Comparison of ENCODE assay signal across 21 mouse cellular contexts in the genomic region with DNA sequence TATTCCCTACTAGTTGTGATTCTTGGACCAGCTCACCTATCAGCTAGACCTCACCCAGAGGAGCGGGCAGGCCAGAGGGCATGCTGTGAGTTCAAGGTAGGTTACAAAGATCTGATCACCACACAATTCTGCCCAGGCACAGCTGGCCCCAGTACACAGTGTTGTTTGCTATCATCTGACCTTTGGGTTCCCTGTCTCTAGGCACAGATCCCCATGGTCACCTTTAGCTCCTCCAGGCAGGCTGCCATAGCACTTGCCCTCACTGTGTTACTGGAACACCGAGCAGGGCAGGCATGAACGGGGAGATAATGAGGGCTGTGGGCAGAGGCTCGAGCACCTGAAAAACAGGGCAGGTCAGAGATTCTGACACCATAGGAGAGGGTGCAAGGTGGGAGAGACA. TPM values are rescaled to one million over a fixed set of nuclear protein-coding genes. Genes with fewer than 3 reads are reported as not detected.
DNase-seq lines count a peak whose midpoint lies in the region; ATAC-seq lines count a peak whose summit lies in the region.
"Had no signal": no experiment of that assay in that cellular context is flagged by ENCODE, and none has a peak within 500 bp of the region (broad histone marks: within the 10 kb centered on the region; RNA-seq: fewer than 3 reads in every experiment).

No protein-coding gene starts in this region.

- no peaks in the 10 kb centered on the region for H3K9me3 ChIP-seq in embryonic facial prominence, embryonic 15.5 days (replicated peaks)
- no peaks in the 10 kb centered on the region for H3K9me3 ChIP-seq in embryonic facial prominence, embryonic 10.5 days
- H3K9me3 ChIP-seq in intestine, embryonic 16.5 days (ENCODE audit: control insufficient read depth, low read length), result no peaks in the 10 kb centered on the region
- H3K9me3 ChIP-seq in intestine, embryonic 15.5 days, result no peaks in the 10 kb centered on the region
- H3K9me3 ChIP-seq in liver, embryonic 12.5 days (replicated peaks), result no peaks in the 10 kb centered on the region
- H3K9me3 ChIP-seq: embryonic facial prominence, embryonic 13.5 days; hindbrain, embryonic 15.5 days; megakaryocyte, embryonic 14.5 days; midbrain, embryonic 15.5 days had no signal

- 89% methylated on average over 4 of the region's 4 CpGs for WGBS in embryonic facial prominence, embryonic 15.5 days
- 91% methylated on average over 4 of the region's 4 CpGs for WGBS in embryonic facial prominence, embryonic 10.5 days
- WGBS in intestine, embryonic 16.5 days, result 79% methylated on average over 4 of the region's 4 CpGs
- 80% methylated on average over 4 of the region's 4 CpGs for WGBS in intestine, embryonic 15.5 days
- WGBS in liver, embryonic 12.5 days (ENCODE audit: insufficient replicate concordance), result 66% methylated on average over 4 of the region's 4 CpGs

- H3K4me2 ChIP-seq in embryonic facial prominence, embryonic 15.5 days (replicated peaks), result no peak overlapping the region
- H3K4me2 ChIP-seq in intestine, embryonic 16.5 days (ENCODE audit: low read depth, low read length), result no peak overlapping the region
- no peak overlapping the region for H3K4me2 ChIP-seq in intestine, embryonic 15.5 days (replicated peaks)
- no peak overlapping the region for H3K4me2 ChIP-seq in liver, embryonic 12.5 days
- H3K4me2 ChIP-seq: embryonic facial prominence, embryonic 13.5 days; hindbrain, embryonic 15.5 days; midbrain, embryonic 15.5 days had no signal

- H3K9ac ChIP-seq in embryonic facial prominence, embryonic 15.5 days, result no peak overlapping the region
- H3K9ac ChIP-seq in intestine, embryonic 16.5 days (ENCODE audit: low read depth, low read length), result no peak overlapping the region
- H3K9ac ChIP-seq in intestine, embryonic 15.5 days, result no peak overlapping the region
- H3K9ac ChIP-seq in liver, embryonic 12.5 days, result no peak overlapping the region
- H3K9ac ChIP-seq: embryonic facial prominence, embryonic 13.5 days; forebrain, postnatal 0 days; hindbrain, embryonic 15.5 days; midbrain, embryonic 15.5 days had no signal

- no peak for DNase-seq in embryonic facial prominence, embryonic 10.5 days (ENCODE audit: low spot score)
- DNase-seq in right cerebral cortex, postnatal 36 days (ENCODE audit: low spot score in 2 of 2), result no peak
- DNase-seq in retina, embryonic 14.5 days (ENCODE audit: low spot score), result no peak
- DNase-seq: cerebellum, adult 11 months; forebrain, postnatal 0 days; kidney, adult 2 months; kidney, postnatal 10 days; layer of hippocampus, postnatal 36 days; lung, postnatal 14 days; right cerebral cortex, postnatal 25 days; thymus, adult 2 months had no signal

- H3K36me3 ChIP-seq in embryonic facial prominence, embryonic 15.5 days, result peaks cover 29% of the 10 kb centered on the region; the same call in 1 of the 2 replicates
- peaks cover 21% of the 10 kb centered on the region for H3K36me3 ChIP-seq in embryonic facial prominence, embryonic 10.5 days (replicated peaks)
- H3K36me3 ChIP-seq in intestine, embryonic 16.5 days (ENCODE audit: control insufficient read depth, insufficient read depth, low read length), result no peaks in the 10 kb centered on the region
- H3K36me3 ChIP-seq in intestine, embryonic 15.5 days, result no peaks in the 10 kb centered on the region; the same call in 1 of the 2 replicates
- peaks cover 97% of the 10 kb centered on the region for H3K36me3 ChIP-seq in liver, embryonic 12.5 days

- ATAC-seq in embryonic facial prominence, embryonic 15.5 days (ENCODE audit: insufficient number of reproducible peaks, low FRiP score, low TSS enrichment, low read depth), result no peak
- ATAC-seq in intestine, embryonic 16.5 days, result 0 out of 2 replicates have a peak, but pooled peaks have one; percentile 38
- no peak for ATAC-seq in intestine, embryonic 15.5 days
- peak; percentile 48 for ATAC-seq in liver, embryonic 12.5 days
- ATAC-seq: forebrain, postnatal 0 days; midbrain, embryonic 15.5 days had no signal

- H3K27me3 ChIP-seq in embryonic facial prominence, embryonic 15.5 days, result no peaks in the 10 kb centered on the region
- H3K27me3 ChIP-seq in embryonic facial prominence, embryonic 10.5 days (replicated peaks; ENCODE audit: low read depth, poor library complexity, severe bottlenecking), result no peaks in the 10 kb centered on the region
- H3K27me3 ChIP-seq in intestine, embryonic 16.5 days (replicated peaks; ENCODE audit: control insufficient read depth, insufficient read depth, low read length), result no peaks in the 10 kb centered on the region
- H3K27me3 ChIP-seq in intestine, embryonic 15.5 days (replicated peaks), result no peaks in the 10 kb centered on the region
- no peaks in the 10 kb centered on the region for H3K27me3 ChIP-seq in liver, embryonic 12.5 days (replicated peaks)
- H3K27me3 ChIP-seq: CH12.LX; embryonic facial prominence, embryonic 13.5 days; hindbrain, embryonic 15.5 days; megakaryocyte, embryonic 14.5 days; midbrain, embryonic 15.5 days had no signal

- no peak overlapping the region for H3K4me3 ChIP-seq in embryonic facial prominence, embryonic 15.5 days (replicated peaks)
- no peak overlapping the region for H3K4me3 ChIP-seq in embryonic facial prominence, embryonic 10.5 days
- no peak overlapping the region for H3K4me3 ChIP-seq in intestine, embryonic 16.5 days (ENCODE audit: low read length)
- H3K4me3 ChIP-seq in intestine, embryonic 15.5 days (replicated peaks), result no peak overlapping the region
- no peak overlapping the region for H3K4me3 ChIP-seq in liver, embryonic 12.5 days
- H3K4me3 ChIP-seq: embryonic facial prominence, embryonic 13.5 days; hindbrain, embryonic 15.5 days; megakaryocyte, embryonic 14.5 days; midbrain, embryonic 15.5 days; myocyte had no signal

- 0 out of 2 replicates have a peak overlapping the region, but pooled peaks have one; percentile 53 for H3K27ac ChIP-seq in embryonic facial prominence, embryonic 15.5 days (replicated peaks)
- no peak overlapping the region for H3K27ac ChIP-seq in embryonic facial prominence, embryonic 10.5 days (replicated peaks)
- no peak overlapping the region for H3K27ac ChIP-seq in intestine, embryonic 16.5 days (ENCODE audit: low read length)
- no peak overlapping the region for H3K27ac ChIP-seq in intestine, embryonic 15.5 days
- H3K27ac ChIP-seq in liver, embryonic 12.5 days, result peak overlapping the region; percentile 34; the same call in 1 of the 2 replicates
- H3K27ac ChIP-seq: embryonic facial prominence, embryonic 13.5 days; hindbrain, embryonic 15.5 days; midbrain, embryonic 15.5 days had no signal

- 0 out of 2 replicates have a peak, but pooled peaks cover 2% of the 10 kb centered on the region for H3K4me1 ChIP-seq in embryonic facial prominence, embryonic 15.5 days
- no peaks in the 10 kb centered on the region for H3K4me1 ChIP-seq in embryonic facial prominence, embryonic 10.5 days
- no peaks in the 10 kb centered on the region for H3K4me1 ChIP-seq in intestine, embryonic 16.5 days (ENCODE audit: control insufficient read depth, insufficient read depth, low read length)
- H3K4me1 ChIP-seq in intestine, embryonic 15.5 days (replicated peaks), result no peaks in the 10 kb centered on the region
- H3K4me1 ChIP-seq in liver, embryonic 12.5 days, result peaks cover 34% of the 10 kb centered on the region
- H3K4me1 ChIP-seq: hindbrain, embryonic 15.5 days; midbrain, embryonic 15.5 days had no signal

RNA-seq across cellular contexts. Expression of a gene that starts 22.0 kb away (rescaled TPM):
- polyA plus RNA-seq in embryonic facial prominence, embryonic 15.5 days (2015; fragmentation: Nextera tagmentation; extraction: Ambion mirVana), result 43.9 and 47.3 TPM in 2 replicates
- polyA plus RNA-seq in embryonic facial prominence, embryonic 10.5 days (2016; fragmentation: Nextera tagmentation; extraction: Ambion mirVana), result 23.8 and 24.3 TPM in 2 replicates
- polyA plus RNA-seq in intestine, embryonic 16.5 days (2015; fragmentation: Nextera tagmentation; extraction: Ambion mirVana), result 69.8 and 76.5 TPM in 2 replicates
- polyA plus RNA-seq in intestine, embryonic 15.5 days (2015; fragmentation: Nextera tagmentation; extraction: Ambion mirVana), result 52.6 and 62.3 TPM in 2 replicates
- 32.0 and 32.7 TPM in 2 replicates for polyA plus RNA-seq in liver, embryonic 12.5 days (2016; fragmentation: Nextera tagmentation; extraction: Ambion mirVana)

RNA-seq across cellular contexts. Expression of a gene that starts 42.6 kb away (rescaled TPM):
- polyA plus RNA-seq in embryonic facial prominence, embryonic 15.5 days (2015; fragmentation: Nextera tagmentation; extraction: Ambion mirVana), result 60.8 and 67.9 TPM in 2 replicates
- polyA plus RNA-seq in embryonic facial prominence, embryonic 10.5 days (2016; fragmentation: Nextera tagmentation; extraction: Ambion mirVana), result 32.6 and 34.2 TPM in 2 replicates
- 58.2 and 59.2 TPM in 2 replicates for polyA plus RNA-seq in intestine, embryonic 16.5 days (2015; fragmentation: Nextera tagmentation; extraction: Ambion mirVana)
- polyA plus RNA-seq in intestine, embryonic 15.5 days (2015; fragmentation: Nextera tagmentation; extraction: Ambion mirVana), result 60.7 and 67.8 TPM in 2 replicates
- polyA plus RNA-seq in liver, embryonic 12.5 days (2016; fragmentation: Nextera tagmentation; extraction: Ambion mirVana), result 56.1 and 60.9 TPM in 2 replicates

RNA-seq across cellular contexts. Expression of a gene that starts 42.7 kb away (rescaled TPM):
- 63.9 and 66.4 TPM in 2 replicates for polyA plus RNA-seq in embryonic facial prominence, embryonic 15.5 days (2015; fragmentation: Nextera tagmentation; extraction: Ambion mirVana)
- polyA plus RNA-seq in embryonic facial prominence, embryonic 10.5 days (2016; fragmentation: Nextera tagmentation; extraction: Ambion mirVana), result 84.0 and 86.0 TPM in 2 replicates
- polyA plus RNA-seq in intestine, embryonic 16.5 days (2015; fragmentation: Nextera tagmentation; extraction: Ambion mirVana), result 50.9 and 57.1 TPM in 2 replicates
- polyA plus RNA-seq in intestine, embryonic 15.5 days (2015; fragmentation: Nextera tagmentation; extraction: Ambion mirVana), result 57.9 and 61.9 TPM in 2 replicates
- polyA plus RNA-seq in liver, embryonic 12.5 days (2016; fragmentation: Nextera tagmentation; extraction: Ambion mirVana), result 74.6 and 76.1 TPM in 2 replicates

RNA-seq across cellular contexts. Expression of a gene that starts 44.3 kb away (rescaled TPM):
- 77.0 and 81.9 TPM in 2 replicates for polyA plus RNA-seq in embryonic facial prominence, embryonic 15.5 days (2015; fragmentation: Nextera tagmentation; extraction: Ambion mirVana)
- 98.1 and 99.2 TPM in 2 replicates for polyA plus RNA-seq in embryonic facial prominence, embryonic 10.5 days (2016; fragmentation: Nextera tagmentation; extraction: Ambion mirVana)
- 89.4 and 103 TPM in 2 replicates for polyA plus RNA-seq in intestine, embryonic 16.5 days (2015; fragmentation: Nextera tagmentation; extraction: Ambion mirVana)
- polyA plus RNA-seq in intestine, embryonic 15.5 days (2015; fragmentation: Nextera tagmentation; extraction: Ambion mirVana), result 79.1 and 84.1 TPM in 2 replicates
- polyA plus RNA-seq in liver, embryonic 12.5 days (2016; fragmentation: Nextera tagmentation; extraction: Ambion mirVana), result 91.6 and 92.0 TPM in 2 replicates

RNA-seq across cellular contexts. Expression of a gene that starts 50.4 kb away (rescaled TPM):
- polyA plus RNA-seq in embryonic facial prominence, embryonic 15.5 days (2015; fragmentation: Nextera tagmentation; extraction: Ambion mirVana), result 23.9 and 26.5 TPM in 2 replicates
- polyA plus RNA-seq in embryonic facial prominence, embryonic 10.5 days (2016; fragmentation: Nextera tagmentation; extraction: Ambion mirVana), result 20.6 and 22.4 TPM in 2 replicates
- polyA plus RNA-seq in intestine, embryonic 16.5 days (2015; fragmentation: Nextera tagmentation; extraction: Ambion mirVana), result 30.6 and 30.8 TPM in 2 replicates
- polyA plus RNA-seq in intestine, embryonic 15.5 days (2015; fragmentation: Nextera tagmentation; extraction: Ambion mirVana), result 21.5 and 25.5 TPM in 2 replicates
- 5.7 and 6.2 TPM in 2 replicates for polyA plus RNA-seq in liver, embryonic 12.5 days (2016; fragmentation: Nextera tagmentation; extraction: Ambion mirVana)

Comparison
In these comparisons a context has a peak if more than half of its experiments do, and no peak if none do; other contexts are left out.
1. ATAC-seq: peak in intestine, embryonic 16.5 days (single experiment) and liver, embryonic 12.5 days (single experiment); none in embryonic facial prominence, embryonic 15.5 days (single experiment) and intestine, embryonic 15.5 days (single experiment).
2. H3K27ac ChIP-seq: peak in embryonic facial prominence, embryonic 15.5 days (single experiment) and liver, embryonic 12.5 days (single experiment); none in embryonic facial prominence, embryonic 10.5 days (single experiment), intestine, embryonic 16.5 days (single experiment) and intestine, embryonic 15.5 days (single experiment).